Mouse (Mus musculus): Measurements from ENCODE around the gene Synj1. TPM values are rescaled to one million over a fixed set of nuclear protein-coding genes. Genes with fewer than 3 reads are reported as not detected.

Synj1 gene
- total RNA-seq, 2 experiments from 2014 or later = 7.7 to 14.0 TPM

DNA sequence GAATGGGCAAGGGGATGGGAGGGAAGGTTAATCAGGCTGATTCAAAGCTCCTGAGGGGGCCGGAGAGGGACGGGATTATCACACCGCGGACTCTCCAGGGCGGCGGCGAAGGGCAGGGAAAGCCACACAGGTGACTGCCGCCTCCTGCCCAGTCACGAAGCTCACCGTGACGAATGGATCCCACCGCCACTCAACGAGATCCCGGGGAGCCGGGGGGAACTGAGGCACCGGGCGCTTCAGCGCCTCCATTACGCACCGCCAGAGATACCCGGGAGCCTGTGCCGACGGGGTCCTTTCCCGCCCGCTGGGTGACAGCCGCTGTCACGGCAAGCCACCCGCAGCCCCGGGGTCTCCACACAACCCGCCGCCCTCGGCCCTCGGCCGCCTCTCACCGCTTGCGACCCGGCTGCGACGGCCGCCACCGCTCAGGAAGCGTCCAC, 507 bp downstream of the Synj1 start:
- no peak for DNase-seq (ENCODE audit: low spot score)

DNA sequence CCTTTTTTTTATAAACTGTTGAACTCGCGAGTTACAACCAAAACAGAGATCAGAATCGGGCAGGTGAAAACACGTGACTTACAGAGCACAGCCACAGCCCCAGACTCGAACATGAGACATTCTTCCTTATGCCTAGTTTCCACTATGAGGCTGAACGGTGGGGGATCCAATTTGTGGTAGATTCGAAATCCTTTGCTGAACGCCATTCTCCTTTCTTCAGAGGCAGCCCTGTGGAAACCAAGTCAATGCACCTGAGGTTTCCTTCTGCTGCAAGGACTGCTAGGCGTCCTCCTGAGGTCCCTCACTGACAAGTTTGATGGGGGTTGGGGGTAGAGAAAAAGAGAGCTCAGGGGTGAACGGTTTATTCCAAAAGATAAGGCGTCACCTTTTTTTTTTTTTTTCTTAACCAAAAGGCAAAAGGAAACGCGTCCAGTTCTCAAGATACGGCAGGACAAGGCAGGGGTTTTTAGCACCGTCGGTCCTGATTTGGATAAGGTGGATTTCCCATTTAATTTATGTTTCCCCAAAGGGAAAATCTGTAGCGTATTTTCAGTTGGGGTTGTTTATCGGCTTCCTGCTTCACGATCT, 1.1 kb downstream of the Synj1 start:
- DNase-seq (ENCODE audit: low spot score) = no peak

DNA sequence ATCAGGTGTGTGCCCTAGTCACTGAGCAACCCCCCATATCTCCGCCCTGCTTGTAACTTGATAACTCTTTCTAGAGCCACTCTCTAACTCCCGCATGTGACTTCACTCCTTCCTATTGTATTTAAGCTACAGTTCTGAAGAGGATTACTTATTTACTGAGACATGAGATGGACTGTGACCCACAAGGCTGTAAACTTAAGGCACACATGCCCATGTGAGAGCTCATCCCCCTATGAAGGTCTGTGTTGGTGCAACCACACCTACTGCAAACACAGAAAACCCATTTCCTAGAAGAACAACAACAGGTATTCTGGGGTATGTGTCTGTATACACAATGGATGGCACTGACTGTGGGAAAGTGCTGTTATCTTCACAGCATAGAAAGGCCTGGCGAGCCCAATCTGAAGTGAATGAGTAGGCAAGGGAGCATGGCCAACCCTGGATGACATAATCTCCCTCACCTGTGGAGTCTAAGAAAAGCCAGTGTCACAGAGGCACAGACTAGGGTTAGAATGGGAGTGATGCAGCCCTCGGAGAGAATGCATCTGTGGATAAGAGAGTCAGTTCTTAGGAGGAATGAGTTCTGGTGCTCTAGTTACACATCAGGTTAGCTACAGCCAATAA, 6.1 kb downstream of the Synj1 start:
- no peak for DNase-seq (ENCODE audit: low spot score)

DNA sequence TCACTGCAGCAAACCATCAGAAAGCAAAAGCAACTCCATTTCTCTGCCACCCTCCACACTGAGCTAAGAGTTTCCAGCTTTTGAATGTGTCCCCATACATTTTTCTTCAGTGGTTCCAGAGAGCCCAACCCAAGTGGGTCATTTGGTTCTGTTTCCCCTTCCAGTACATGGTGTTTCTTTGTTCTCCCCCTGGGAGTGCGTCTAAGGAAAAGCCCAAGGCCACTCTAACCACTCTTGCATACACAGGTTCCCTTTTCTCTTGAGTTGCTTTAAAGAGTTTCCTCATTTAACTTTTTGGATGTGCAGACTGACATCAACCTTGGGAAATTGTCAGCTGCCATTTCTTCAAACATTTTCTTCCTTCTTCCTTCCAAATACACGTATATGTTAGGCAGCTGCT, 10.0 kb downstream of the Synj1 start:
- no peak for DNase-seq (ENCODE audit: low spot score)

DNA sequence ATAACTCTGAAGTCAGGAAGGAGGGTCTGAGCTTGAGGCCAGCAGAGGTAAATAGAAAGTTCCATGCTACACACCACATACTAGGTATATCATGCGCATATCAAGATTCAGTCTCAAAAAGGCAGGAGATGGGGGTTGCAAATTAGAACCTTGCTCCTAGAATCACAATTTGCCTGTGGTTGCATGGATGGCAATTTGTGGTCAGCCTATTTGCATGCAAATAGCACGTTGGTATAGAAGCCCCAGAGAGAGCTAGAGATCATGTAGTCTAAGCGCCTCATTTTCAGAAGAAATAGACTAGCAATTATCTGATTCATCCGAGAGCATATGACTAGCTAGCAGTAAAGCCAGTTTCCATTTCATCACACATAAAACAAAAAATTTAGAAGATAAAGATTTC, 11.3 kb downstream of the Synj1 start:
- no peak for DNase-seq (ENCODE audit: low spot score)

DNA sequence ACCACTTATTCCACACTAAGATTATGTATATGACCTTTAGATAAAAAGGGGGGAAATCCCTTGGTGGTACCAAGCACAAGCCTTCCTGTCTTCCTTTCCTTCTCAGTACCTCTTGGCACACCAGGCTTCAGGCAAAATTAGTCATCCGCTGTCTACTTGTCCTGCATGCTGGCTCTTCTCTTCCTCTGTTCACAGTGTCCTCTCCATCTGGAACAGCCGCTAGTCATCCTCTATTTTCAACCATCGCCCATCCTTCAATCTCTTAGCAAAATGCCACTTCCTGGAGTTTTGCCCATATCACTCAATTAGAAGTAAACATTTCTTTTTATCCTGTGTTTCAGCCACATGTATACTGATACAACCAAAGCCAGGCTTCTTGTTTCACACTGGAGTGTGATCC, 13.3 kb downstream of the Synj1 start:
- DNase-seq (ENCODE audit: low spot score) = no peak

DNA sequence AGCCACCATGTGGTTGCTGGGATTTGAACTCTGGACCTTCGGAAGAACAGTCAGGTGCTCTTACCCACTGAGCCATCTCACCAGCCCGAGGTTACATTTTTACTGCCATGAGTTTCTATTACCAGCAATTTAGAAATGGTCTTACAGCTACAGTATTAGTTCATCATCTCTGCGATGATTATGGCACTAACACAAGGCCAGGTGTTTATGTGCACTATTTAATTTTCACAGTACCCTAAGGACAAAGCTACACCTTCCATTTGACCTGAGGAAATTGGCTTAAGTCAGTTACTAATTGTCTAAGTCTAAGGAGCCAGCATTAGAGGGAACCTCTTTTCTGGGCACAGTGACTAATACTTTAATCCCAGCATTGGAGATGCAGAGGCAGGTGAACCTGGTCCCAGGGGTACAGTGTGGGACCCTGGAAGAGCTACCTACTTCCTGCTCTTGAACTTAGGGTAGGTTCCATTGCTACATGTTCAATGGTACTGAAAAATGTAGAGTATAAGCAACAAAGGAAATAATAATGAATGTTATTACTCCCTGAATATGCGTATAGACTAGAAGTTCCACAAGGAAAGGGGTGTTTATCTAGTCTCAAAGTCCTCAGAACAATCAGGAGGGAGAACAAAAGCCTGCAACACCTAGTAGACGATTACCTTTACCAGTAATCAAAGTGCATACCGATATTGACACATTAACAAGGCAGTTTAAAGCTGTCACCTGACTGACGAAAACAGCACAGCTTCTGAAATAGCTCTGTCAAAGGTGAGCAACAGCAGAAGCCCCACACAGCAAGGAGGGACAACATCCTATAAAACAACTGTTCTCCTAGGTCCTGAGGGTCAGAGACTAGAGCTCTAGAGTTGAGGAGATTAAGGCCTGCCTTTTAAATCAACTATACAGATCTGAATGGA, 14.5 kb downstream of the Synj1 start:
- no peak for DNase-seq (ENCODE audit: low spot score)

DNA sequence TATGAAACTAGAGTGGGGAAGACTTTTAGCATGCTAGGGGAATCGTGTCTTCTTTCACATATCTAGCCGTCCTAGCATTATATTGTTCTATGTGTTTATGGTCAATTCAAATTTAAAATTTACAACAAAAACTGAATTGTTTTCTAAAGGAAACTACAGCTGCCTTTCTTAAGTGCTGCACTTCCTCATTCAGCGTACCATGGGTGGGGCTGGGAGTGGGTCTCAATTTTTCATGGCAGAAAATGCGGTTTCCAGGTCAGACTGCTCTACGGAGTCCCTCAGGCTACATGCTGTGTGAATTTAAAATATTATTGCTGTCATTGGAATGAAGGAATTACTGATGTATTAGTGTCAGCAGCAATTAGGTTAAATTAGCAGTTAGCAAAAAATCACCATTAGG, 15.6 kb downstream of the Synj1 start:
- no peak for DNase-seq (ENCODE audit: low spot score)

DNA sequence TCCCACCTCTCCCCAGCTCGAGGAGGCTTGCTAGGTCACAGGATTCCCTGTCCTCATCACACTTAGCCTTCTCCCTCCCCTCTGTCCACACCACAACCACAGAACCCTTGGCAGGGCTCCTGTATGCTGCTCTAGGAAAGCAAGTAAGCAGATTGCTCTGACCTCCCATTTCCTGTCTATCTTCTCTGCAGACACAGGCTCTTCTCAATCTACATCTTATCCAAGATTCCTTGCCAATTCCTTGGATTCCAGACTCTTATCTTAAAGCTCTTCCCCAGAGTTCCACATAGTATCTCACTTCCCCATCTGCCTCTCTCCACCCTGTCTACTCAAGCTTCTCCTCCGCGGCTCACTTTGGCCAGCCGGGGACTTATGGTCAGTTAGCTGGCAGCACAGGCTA, 16.1 kb downstream of the Synj1 start:
- DNase-seq (ENCODE audit: low spot score) = no peak

DNA sequence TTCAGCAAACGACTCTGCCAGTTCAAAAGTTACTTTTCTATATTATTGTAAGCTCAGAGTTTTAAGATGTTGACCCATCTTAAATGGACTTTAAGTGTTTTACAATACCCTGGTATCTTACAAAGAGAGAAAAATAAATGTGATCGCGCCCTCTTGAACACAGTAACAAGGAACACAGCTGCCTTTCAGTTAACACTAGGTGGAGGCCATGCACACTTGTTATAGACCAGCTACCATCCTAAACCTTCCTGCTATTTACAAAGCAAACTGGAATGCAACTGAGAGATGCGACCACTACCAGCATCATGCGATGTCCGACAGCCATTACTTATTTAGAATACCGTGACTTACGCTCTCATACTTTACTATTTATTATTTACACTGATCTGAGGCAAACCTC, 21.9 kb downstream of the Synj1 start:
- no peak for DNase-seq (ENCODE audit: low spot score)

DNA sequence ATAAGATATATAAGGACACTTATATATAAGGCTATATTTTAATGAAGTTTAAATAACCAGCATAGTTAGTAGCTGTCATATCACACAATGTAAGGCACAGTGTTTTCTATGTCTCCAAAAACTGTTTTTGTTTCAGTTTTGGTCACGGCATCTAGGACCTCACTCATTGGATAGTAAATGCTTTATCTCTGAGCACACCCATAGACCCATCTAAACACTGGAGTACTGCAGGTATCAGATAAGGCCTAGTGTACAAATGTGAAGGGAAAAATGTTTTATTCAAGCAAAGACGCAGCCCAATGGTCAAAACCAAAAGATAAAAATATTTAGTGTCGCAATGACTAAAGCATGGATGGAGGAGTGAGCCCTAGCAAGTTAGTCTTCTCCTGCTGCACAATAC, 22.4 kb downstream of the Synj1 start:
- DNase-seq (ENCODE audit: low spot score) = no peak

DNA sequence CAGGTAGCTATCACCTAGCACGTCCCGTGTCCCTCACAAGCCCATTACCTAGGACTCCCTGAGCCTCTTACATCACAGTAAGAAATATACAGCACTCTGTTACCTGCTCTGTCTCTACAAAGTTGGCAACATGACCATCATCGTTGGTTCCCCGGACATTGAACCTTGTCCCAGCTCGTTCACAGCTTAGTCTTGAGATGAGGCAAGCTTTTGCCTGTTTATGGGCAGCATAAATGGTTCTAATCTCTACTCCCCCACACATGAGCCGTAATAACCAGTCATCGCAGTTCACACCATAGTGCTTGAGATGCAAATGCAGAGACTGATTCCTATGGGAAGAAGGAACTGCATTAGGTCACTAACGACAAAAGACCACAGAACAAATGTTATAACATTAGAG, 23.1 kb downstream of the Synj1 start:
- no peak for DNase-seq (ENCODE audit: low spot score)

DNA sequence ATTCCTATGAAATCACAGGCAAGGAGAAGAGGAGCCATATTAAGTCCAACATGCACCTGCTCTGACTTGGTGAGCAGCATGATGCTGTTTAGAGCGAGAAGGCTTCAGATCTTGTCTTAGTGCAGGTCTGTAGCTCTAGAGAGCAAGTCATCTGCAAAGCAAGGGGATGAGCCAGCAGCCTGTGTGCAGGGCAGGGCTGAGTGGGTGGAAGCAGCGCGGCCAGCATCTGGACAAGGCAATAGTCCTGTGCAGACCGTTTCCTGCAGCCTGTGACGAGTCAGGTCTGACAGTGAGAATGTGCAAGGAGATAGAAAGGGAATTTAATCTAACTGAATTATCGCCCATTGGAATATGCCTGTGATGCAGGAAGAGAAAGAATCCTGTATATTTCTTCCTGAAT, 40.1 kb downstream of the Synj1 start:
- DNase-seq (ENCODE audit: low spot score) = no peak

DNA sequence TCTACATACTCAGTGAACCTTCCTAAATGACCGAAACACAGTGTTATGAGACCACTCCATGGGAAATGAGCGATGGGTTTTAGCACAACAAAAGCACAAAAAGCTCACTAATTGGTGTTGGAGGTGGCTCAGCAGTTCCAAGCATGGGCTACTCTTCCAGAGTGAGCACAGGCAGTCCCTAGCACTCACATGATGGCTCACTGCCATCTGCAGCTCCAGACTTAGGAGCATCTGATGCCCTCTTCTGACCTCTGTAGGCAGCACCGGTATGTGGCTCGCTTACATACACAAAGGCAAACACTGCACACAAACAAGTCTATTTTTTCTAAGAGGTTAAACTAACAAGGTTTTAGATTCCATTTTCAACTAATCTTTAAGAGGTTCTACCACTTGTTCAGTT, 44.9 kb downstream of the Synj1 start:
- no peak for DNase-seq (ENCODE audit: low spot score)

DNA sequence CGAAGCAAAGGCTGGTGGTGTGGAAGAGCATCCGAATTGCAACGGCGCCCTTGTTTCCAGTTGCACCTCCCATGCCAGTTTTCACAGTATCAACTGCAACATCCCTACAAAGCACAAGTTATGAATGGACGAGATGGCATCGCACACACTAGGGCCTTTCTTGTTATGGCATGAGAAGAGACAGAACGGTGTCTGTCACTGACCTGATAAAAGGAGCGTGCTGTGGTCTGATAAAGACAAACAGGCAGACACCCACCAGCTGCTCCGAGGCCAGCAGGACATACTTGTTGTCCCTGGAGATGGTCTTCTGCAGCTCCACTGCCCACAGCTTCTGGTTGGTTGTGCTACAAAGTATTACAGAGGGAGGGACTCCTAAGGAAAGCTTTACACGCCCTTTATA, 46.8 kb downstream of the Synj1 start:
- DNase-seq (ENCODE audit: low spot score) = no peak

DNA sequence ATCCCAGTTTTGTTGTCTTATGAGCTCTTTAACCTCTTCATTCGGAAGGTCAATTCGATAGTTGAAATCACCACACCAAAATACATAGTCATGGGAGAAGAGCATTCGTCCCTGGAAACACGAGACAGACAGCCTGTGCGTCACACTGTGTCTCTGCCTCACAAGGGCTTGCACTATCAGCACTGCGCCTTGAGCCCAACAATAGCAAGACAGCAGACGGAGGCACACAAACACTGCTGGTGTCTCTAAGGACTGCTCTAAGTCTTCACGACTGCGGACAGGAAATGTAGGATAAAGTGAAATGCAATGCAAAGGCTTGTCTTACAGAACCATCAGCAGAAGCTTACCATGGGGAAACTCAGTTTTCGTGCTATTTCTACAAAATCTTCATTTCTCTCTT, 47.2 kb downstream of the Synj1 start:
- DNase-seq (ENCODE audit: low spot score) = no peak

DNA sequence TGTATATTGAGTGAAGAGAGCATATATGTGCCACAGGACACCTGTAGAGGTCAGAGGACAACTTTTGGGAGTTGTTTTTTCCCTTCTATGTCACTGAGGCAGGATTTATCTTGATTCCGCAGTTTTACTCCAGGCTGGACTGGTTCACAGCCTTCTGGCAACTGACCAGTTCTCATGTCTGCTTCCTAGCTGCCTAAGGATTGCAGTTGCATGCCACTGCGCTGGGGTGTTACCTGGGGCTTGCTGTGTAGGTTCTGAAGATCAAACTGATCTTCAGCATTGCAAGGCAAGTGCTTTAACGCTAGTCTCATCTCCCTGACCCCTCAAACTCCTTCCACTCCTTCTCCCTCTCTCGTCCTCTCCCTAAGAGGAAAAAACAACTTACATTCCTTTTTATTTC, 47.9 kb downstream of the Synj1 start:
- DNase-seq (ENCODE audit: low spot score) = no peak

DNA sequence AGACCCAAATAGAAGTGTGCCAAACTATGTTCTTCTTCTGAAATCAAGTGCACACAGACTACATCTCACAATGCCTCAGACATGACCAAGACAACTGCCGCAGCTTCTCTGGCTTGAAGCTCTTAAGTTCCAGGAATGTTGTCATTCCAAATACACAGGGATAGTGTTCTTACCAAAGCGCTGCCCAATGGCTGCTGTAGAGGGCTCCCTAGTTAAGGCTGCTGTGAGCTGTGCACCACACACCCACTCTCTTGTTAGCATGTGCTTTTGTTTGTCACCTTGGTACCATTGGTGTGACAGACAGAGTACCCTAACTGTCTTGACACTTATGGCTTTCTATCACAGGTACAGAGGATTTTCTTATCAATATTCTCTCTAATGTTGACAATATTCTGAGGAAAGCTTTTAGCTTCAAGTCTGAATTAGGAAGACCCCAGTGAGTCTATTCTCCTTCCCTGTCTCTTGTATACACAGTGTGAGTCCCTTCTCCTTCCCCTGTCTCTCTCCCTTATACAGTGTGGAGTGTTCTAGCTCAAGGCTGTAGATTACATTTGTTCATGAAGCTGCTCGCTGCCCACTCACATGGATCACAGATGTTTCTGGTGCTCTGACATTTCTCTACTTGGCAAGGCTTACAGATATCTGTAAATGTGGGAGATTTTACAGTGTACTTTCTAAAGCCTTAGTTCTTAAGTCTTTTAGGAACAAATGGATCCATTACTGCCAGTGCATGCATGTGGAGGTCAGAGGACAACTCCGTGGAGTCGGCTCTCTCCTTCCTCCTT, 52.6 kb downstream of the Synj1 start:
- DNase-seq (ENCODE audit: low spot score) = no peak

DNA sequence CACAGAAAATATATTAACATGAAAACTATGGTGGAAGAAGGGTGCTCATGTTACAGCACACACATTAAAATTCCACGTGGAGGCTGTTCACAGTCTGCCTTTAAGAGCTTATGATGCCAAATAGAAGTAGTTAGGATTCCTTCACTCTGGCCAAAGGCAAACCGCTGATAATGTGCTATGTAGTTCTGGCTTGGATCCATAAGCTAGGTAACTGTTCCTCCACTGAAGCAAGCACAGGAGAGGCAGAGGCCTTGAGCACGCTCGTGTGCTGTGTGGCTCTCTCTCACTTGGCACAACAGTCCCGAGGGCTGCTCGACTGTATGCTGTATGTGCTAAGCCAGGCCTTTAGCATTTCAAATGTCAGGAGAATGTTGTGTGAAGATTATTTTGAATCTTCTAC, 55.6 kb downstream of the Synj1 start:
- no peak for DNase-seq (ENCODE audit: low spot score)

DNA sequence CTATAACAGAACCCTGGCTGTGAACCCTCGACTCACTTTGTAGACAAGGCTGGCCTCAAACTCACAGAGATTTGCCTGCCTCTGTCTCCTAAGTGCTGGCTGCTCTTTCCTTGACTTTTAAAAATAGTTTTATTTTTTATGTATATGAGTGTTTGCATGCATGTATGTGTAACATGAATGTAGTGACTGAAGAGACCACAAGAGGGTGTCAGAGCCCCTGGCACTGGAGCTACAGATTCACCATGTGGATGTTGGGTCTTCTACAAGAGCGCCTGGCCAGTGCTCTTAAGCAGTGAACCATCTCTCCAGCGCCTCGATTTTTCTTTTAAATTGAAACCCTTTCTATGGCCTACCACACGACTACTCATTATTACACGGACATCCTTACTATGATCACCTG, 57.3 kb downstream of the Synj1 start:
- no peak for DNase-seq (ENCODE audit: low spot score)

DNA sequence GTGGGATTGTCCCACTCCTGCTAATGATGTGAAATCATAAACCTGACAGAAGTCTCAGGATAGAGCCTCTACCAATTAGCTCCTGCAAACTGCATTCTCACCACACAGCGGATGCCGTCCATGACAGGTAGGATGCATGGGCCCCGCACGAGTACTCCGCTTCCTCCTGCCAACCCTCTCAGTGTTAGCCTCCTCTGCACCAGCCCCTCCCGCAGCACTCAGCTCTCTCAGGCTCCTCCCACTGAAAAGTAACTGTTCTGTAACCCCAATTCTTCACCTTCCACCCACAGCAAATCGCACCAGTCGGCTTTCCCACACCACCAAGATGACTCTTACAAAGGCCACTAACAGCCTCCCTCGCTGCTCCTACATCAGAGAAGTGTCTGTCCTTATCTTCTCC, 58.0 kb downstream of the Synj1 start:
- DNase-seq (ENCODE audit: low spot score) = no peak

DNA sequence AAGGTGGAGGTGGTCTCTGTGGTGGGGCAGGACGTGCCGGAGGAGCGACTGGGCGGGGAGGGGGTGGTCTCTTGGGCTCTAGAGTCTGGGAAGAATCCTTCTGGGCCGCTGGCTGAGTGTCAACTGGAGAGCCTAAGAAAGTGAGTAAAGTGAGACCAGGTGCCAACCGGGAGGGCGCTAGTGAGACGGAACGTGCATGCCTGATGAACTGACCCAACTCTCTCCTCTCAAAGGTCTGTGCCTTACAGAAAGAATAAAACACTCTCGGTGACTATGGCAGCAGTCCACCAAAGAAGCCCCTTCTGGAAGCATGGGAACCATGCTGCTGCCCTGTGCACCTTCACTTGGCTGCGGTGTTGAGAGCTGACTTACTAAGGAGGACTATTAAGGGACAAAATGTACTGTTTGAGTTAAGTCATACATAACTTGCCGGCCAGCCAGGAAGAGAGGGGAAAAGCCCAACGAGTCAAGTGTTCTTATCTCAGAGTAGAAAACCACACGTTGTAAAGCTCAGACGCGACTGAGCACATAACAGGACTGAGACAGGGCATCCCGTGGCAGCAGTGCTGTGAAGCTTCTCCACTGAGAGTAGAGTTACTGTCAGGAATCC, 60.6 kb downstream of the Synj1 start:
- DNase-seq (ENCODE audit: low spot score) = no peak

Measured in gastrocnemius, adult 18-20 months (tissue).